Mouse (Mus musculus) gastrocnemius, postnatal 14 days (tissue): ENCODE data around the gene Nrp2. TPM values are rescaled to one million over a fixed set of nuclear protein-coding genes. Genes with fewer than 3 reads are reported as not detected.
A peak's percentile ranks its signal among the peaks of the same experiment; 100 is the strongest.

Source experiments
- DNase-seq: peaks from one replicate; pipeline ENCODE4 v3.0.0; 2021; ENCODE audit warnings: mixed read lengths
- intact Hi-C: fragments of 180-260 bp; cut with DNase I; formaldehyde crosslinking; loops from one replicate; pipeline ENCODE4 v1.15.1; 2025; ENCODE audit warnings: low total_unique reads
- total RNA-seq, 2 experiments: library from RNA; stranded (reverse); gene quantifications; 2 replicates each; pipeline ENCODE4 v1.2.3; 2021

The Nrp2 gene
- total RNA-seq, 2 experiments from 2014 or later: 13.3 to 14.2 TPM

DNA sequence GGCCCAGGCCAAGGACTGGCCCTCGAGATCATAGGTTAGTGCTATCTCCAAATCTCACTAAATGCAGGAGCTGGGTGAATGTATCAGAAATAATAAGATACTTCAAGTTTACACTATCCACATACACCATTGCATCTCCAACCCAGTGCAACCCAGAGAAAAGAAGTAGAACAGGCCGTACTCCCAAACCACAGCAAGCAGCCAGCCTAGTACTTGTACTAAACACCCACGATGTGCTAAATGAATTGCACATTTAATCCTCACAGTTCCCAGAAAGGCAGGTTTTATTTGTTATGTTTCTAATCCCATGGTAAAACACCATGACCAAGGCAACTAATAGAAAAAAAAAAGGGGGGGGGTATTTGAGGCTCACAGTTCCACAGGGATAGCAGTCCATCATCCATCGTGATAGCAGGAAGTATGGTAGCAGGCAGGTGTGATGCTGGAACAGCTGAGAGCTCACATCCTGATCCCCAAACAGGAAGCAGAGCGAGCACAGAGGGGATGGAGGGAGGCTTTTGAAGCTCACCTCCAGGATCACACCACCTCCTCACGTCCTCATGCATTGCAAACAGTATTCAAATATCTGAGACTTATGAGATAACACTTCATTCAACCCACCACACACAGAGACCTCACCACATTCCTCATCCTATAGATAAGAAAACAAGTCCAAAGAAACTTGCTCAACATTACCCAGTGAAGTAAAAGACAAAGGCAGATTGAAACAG lies 128.8 kb downstream of the Nrp2 start:
- no peak for DNase-seq
- intact Hi-C loops: no loop called here

DNA sequence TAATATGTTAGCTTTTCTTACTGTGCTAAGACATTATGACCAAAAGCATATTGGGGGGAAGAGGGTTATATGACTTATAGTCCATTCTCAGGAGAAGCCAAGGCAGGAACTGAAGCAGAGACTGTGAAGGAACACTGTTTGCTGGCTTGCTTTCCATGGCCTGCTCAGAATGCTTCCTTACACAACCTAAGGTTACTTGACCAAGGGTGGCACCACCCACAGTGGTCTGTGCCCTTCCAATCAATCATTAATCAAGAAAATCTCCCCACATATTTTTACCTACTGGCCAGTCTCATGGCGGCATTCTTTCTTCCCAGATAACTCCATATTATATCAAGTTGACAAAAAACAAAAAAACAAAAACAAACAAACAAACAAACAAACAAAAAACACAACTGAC lies 130.3 kb downstream of the Nrp2 start:
- intact Hi-C loops: no loop called here

DNA sequence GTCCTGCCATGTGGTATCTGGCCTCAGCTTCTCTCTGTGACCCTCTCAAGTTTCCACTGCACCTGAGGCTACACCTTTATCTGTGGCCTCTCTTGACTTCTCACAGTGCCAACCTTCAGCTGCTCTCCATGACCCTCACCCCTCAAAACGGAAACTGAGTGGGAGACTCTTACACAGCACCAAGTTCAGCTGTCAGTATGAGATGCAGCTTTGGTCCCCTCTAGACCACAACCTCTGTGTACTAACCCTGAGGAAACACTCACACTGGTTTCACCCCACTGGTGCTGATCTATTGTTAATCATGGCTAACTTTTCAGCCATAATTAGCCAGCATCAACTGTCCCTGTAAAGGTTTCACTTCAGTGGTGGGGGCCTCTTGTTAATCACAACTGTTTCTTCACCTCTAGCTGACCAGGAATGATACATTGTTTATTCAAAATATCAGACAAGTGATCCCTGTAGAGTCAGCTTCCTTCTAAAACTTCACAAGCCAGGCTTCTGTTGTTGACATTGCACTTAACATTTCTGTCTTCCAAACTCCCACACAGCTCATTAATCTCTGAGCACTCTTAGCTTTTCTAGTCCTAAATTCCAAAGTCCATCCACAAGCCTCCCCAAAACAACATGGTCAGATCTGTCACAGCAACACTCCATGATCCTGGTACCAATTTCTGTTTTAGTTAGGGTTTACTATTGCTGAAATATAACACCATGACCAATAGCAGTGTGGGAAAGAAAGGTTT lies 131.5 kb downstream of the Nrp2 start:
- intact Hi-C loops: no loop called here
- no peak for DNase-seq

More for the DNA sequence above, 130.3 kb downstream of the Nrp2 start:
- DNase-seq: no peak

DNA sequence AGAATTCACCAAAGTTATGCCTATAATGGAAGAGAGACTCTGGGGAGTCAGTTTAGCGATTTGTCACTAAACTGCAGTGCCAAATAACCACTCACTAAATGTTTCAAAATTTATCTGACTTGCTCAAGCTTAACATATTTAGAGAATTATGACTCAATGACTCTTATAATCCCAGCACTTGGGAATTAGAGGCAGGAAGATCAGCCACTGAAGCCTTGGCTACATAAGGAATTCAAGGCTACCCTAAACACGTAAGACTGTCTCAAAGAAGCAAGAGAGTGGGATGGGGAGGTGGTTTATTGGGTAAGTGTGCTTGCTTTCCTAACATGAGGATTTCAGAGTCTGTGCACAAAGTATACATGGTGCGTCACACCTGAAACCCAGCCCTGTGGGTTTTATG lies 135.0 kb downstream of the Nrp2 start:
- DNase-seq: no peak
- intact Hi-C loops: no loop called here

DNA sequence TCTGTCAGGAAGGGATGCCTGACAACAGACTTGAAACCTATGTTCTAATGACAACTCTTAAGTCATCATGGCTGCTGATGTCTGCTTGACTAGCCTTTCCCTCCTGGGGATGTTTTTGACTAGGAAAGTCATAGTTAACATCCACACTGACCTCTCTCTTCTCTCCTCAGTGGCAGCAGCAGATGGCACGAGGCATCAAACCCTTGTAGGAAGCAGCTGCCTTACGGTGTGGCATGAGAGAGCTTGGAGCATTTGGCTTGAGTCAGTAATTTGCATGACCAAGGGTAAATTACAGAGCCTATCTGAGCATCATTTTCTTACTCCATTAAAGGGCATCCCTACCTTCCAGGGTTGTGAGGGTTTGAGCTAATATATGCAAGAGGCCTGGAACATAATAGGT lies 135.5 kb downstream of the Nrp2 start:
- intact Hi-C loops: no loop called here
- DNase-seq: no peak

DNA sequence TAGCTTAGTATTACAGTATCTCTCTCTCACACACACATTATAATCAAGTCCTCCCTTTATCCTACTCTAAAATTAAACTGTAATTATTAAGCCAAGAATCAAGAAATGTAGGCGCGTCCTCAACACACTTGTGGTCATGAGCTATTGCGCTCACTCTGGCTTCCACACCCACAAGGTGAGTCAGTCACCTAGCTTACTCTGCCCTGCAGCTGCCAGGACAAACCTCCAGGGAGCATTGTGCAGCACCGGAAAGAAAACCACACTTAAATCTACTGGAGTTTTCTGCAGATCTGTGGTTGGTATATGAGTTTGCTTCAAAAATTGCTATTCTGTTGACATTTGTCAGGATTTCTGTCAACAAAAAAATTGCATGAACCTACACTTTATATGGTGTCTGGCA lies 140.1 kb downstream of the Nrp2 start:
- intact Hi-C loops: no loop called here
- no peak for DNase-seq

DNA sequence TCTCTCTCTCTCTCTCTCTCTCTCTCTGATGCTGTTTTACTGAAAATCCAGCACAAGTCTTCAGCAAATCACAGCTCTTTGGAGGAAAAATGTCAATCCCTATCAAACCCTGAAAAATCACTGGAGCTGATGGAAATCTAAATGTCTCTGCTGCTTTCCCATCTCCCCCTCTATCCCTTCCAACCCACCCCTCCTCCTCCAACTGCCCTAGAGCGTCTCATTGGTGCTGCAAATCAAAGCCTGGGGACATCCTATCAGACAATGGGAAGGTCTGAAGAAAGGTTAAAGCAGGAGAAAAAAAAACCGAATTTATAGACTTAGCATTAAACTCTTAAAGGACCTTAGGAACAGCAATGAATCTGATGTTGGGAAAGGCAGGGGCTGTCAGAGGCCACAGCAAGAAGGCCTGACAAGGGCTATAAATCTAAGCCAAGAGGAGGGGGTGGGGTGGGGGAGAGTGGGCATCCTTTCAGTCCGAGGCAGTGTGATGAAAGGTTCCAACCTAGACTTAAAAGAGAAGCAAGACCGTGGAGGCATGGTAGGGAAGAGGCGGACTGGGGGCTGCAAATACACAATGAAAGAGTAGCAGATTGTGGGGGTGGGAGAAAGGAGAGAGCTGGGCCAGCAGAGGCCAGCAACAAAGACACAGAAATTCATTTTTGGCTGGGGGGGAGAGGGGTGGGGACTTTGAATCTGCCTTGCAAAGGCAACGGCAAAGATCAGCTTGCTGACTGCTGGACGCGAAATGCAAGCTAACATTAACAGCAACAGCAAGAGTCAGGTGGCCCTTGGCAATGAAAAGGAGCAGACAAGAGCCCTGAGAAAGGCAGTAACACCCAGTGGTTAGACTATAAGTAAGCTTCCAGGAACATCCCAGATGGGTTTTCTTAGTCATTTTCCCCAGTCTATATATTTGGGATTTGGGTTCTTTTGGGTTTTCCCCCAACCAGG lies 148.2 kb downstream of the Nrp2 start:
- intact Hi-C loops: no loop called here
- no peak for DNase-seq

DNA sequence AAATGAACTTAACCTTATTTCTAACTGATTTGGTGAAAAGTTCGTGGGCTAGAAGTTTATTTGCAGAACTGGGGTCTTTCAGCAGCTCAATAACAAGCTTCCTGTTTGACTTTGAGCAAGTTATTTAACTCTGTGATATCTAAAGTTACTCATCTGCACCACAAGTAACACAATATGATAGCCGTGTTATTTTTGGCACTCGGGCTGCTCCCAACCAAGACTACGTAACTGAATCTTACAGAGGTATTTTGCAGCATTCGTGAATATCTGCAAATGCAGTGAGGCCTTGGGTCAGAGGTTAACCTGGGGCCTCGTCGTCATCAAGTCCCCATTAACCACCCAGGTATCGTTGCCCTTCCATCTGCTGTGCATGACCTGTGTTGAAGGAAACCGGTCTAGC lies 150.3 kb downstream of the Nrp2 start:
- DNase-seq: no peak
- intact Hi-C loops: no loop called here

DNA sequence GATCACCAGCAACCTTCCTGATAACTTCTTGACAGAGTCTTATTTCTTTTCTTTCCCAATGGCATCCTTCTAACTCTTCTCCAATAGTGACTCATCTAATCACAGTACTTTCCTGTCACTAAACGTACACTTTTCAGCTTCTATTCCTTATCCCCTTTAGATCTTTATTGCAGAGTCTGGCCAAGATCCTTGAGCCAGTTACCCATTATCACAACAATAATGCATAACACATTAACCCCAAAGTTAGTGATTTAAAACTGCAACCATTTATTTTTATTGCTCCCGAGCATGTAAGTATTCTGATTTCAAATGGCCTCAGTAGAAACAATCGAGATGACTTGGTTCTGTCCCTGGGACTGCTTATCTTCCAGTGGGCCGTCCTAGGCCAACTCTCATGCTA lies 150.9 kb downstream of the Nrp2 start:
- intact Hi-C loops: no loop called here
- DNase-seq: no peak

DNA sequence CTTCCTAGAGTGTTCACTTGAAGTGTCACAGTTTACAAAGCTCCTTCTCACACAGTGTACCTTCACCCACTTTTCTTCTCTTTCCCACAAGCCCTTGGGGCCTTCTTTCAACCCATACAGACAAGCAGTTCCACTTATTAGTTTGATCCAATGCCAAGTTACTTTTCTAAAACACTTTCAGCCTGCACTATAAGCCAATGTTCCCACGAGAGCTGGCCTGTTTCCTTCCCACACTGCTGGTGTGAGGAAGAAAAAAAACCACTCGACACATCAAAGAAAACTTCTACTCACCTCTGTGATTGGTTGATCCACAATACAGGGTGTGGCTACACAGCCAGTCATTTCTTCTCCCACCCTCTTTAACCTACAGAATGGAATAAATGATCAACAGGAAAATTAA lies 156.0 kb downstream of the Nrp2 start:
- intact Hi-C loops: no loop called here
- no peak for DNase-seq

DNA sequence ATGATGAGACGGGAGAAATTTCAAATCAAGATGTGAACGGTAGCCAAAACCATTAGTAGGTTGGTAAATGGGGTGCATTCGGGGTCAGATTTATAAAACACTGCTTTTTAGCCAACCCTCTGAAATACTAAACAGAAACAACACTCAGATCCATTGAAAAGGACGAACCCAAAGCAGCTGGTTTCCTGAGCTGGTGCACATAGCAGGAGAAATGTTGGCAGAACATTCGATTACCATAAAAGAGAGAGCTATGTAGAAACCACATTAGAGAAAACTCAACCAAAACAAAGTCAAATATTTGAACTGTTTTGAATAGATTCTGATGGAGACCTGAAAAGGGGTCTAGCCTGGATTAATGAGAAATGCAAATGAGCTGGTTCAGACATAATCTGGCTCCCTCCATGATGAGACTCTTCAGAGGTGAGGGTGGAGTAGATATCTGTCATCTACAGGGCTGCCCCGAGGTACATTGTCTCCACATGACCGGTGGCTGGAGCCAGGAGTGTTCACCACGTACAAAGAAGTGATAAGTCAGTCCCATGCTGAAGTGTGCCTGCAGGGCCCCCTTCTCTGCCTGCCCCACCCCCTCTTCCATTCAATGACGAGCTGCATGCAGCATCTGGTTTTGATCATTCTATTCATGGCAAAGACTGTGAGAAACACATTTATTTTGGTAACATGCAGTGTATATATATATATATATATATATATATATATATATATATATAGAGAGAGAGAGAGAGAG lies 156.6 kb downstream of the Nrp2 start:
- no peak for DNase-seq
- intact Hi-C loops: no loop called here

DNA sequence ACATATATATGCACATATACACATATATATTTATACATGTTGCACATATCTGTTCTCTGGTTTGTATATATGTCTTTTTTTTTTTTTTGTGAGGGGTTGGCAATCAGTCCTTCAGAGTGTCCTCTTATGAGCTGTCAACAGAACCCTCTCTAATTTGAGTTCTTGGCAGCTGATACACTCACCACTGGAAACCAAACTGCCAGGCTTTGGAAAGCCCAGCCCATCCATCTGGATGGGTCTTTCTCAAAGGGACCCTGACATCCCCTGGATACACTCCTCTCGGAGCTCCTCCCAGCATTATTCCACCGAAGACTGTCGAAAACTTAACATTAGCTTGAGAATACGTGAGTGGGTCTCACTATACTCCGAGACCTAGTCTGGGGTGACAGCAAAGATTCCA lies 157.2 kb downstream of the Nrp2 start:
- no peak for DNase-seq
- intact Hi-C loops: no loop called here

DNA sequence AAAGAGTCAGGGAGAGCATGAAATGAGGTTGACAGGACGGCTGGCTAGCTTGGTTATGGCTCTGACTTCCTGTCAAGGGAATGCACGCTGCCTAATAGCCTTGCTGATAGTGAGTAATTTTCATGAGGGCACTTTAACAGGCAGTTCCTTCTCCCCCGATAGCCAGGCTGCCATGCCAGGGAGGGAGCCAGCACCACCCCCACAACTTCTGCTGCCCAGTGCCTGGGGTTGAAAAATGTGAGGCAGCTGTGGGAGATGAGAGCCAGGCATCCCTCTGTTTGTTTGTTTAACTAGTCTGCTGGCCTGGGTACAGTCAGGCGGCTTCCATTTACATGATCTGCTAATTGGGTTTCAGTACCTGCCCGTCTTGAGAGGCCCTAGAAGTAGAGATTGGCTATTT lies 157.7 kb downstream of the Nrp2 start:
- peak; percentile 41 for DNase-seq
- intact Hi-C loops: no loop called here
